Mouse (Mus musculus) c-Kit-negative CD71-positive TER-119-positive erythroid progenitor cells, embryonic 14.5 days (primary cell): ENCODE data around the gene Greb1.

ENCODE experiments used
- DNase-seq: peaks from one replicate; pipeline ENCODE4 v3.0.0-alpha.2; 2013; ENCODE audit warnings: low read depth, low spot score

The Greb1 gene

DNA sequence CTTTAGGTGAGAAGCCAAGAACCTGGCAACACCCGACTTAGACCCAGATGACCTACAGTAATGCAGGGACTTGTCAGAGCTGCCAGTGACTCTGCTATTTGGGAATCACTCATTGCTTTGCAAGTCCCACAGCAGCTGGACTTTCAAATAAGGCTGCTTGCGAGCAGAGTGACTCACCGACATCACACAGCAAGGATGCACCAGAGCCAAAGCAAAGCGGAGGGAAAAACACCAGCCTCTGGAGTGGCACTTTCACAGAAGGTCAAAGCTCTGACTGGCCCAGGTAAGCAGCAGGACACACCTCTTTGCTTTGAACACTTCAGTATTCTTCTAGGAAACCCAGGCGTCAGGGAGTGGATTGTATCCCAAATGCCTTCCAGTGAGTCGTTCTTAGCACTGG is 164.9 kb downstream of the Greb1 start:
- no peak for DNase-seq

DNA sequence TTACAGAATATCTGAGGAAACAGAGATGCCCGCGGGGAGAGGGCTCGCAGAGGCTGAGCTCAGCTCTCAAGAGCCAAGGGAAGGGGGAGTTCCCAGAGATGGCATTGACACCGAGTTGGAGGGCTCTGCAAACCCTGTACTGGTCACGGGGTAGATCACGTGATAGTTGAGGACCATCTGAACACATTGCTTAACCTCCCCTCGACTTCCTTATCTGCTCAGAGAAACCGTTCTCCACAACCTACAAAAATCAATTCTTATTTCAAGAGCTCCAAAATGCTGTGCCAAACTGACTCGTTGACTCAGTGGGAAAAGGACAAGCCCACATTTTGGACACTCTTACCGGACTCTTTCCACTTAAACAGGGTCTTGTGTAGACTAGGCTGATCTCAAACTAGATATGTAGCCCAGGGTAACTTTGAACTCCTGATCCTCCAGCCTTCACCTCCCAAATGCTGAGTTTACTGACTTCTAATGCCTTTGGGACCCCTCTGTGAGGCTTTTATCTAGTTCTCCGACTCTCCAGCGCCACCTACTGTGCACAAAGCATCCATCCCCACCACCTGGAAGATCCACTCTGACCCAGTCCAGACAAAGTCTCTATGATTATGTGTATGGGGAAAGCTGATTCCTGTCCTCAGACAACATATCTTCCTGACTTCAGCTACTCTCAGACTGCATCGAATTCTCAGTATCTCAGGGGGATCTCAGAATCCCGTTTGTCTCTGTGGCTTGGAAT is 166.4 kb downstream of the Greb1 start:
- DNase-seq: no peak

DNA sequence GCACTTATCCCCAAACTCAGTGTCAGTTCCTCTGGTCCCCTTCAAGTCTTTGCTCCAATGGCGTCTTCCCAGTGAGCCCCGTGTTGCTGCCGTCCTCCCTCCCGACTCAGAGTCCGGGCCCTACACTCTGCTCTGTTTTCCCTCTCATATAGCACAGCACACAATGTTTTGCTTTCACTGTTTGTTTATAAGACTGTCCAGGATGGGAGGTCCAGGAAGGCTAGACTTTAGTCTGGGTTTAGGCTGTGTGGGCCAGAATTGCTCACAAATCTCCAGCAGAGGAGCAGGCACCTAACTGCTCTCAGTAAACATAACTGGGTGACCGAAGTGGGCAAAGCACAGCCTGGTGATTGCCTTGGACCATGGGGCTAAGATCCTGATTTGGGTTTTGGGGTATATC is 167.5 kb downstream of the Greb1 start:
- no peak for DNase-seq

DNA sequence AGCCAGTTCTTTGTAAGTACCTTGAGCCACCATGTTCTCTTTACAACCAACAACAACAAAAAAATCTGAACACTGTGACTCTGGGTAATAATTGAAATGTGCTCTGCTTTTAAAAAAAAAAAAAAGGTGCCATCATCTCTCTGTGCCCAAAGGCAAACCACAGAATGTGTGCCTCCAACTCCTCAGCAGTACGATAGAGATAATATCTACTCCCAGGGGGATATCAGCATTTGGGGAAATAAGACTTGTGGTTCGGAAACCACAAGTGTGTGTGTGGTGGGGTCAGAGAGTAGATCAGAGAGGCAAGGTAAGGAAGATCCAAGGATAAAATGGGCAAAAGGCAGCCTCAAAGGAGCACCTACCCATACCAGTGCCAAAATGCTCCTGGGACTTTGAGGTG is 169.3 kb downstream of the Greb1 start:
- no peak for DNase-seq

DNA sequence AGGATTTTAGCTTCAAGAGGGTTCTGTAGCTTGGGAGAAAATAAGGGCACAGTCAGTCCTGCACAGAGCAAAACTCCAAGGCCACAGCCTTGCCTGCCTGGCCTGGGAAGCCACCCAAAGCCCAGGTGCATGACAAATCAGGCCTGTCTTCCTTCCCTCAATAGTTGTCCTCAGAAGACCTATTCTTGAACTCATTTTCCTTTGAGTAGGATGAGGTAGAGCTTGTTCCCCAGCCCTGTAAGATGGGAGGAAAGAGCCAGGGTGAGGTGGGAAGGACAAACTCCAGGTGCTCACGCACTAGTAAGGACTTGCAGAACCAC is 169.9 kb downstream of the Greb1 start:
- DNase-seq: no peak

DNA sequence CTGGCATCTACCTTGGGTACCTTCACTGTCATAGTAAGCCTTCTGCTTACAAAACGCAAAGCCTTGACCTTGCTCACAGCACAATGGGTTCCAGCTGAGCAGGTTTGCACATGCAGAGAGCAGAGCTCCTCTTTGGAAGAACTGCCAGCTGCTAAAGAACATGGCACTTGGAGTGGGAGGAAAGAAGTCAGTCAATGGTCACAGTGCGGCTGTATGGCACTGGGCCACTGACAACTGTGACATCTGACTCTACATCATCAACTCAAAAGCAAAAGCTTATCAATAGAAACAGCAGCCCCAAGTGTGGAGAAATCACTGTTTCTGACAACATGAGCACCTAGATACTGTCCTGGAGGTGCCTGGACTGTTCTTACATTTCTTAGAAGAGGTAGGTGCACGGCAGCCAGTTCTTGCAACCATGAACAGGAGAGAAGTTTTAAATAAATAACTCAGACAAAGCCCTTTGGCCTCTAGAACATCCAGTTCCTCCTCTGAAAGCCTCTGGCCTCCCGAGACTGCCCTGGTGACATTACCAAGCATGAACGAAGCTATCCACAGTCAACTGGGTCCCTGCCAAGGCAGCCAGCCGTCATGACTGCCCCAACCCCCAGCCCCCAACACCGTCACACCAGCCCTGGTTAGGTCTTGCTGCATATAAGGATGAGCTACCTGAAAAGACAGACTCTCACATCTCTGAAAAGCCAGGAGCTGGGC is 170.4 kb downstream of the Greb1 start:
- no peak for DNase-seq
